Mouse (Mus musculus): ENCODE data around the gene Ppp3ca.

Ppp3ca gene

DNA sequence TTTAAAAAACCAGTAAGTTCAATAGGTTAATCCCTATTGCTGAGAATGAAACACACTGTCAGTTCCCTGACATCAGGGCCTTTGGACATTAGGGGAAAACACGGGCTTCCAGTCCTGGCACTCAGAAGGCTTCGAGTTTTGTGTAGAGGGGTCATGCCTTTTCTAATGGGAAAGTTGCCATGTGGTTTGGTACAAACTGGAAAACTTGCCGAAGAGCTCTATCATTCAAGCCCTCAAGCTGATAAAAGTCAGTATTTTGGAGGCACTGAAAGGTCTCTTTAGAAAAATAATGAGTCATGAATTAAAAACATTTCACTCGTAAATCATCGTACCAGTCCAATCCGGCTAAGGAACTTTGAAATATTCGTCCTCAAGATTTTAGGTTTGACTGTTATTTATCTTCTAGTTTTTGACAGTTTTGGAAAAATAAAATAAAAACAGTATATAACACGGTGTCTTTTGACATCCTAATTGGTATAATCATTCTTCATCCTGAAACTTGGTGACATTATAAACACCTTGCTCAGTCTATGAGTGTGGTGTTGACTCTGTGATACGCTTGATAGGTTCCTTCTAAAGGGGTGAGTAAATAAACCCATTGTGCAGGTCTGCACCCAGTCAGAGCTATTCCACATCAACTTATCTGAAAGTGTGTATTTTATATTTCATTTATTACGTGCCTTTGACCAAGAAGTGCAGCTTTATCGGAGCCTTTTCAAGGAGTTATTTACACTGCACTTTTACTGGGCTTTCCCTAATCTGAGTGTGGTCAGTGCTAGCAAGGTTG, 192.3 kb downstream of the Ppp3ca start:
- no peak for DNase-seq (ENCODE audit: low spot score)

DNA sequence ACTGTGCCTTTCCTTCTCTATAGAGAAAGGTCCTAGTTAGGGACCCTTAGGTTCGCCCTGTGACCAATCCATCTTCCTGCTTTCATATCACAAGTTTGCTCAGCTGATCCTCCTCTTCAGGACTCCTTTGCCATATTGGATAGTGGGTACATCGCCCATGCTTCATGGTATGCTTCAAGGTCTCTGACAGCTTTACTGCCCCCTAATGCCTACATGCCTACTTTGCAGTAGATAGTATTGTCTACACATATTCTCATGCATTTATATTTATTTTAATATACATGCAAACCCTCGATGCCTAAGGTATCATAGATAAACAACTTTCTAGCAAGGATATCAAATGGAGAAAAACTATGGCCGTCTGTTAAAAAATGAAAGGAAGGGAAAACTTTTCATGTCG, 193.2 kb downstream of the Ppp3ca start:
- no peak for DNase-seq (ENCODE audit: low spot score)

DNA sequence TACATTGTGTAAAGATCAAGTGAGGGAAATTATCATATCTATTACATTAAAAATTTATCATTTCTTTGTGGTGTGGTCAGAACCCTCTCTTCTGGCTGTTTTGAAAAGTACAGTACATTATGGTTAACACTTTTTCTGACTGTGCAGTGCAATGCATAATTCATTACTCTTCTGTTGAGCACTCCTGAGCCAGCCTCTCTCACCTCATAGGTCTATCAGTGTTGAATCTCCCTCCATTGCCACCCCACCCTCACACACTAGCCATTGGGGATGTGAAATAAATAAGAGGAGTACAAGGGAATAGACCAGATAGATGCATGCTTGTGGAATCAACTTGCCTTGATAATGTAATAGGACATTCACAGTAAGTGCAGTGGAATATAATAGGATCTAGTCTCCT, 194.4 kb downstream of the Ppp3ca start:
- DNase-seq (ENCODE audit: low spot score) = no peak

DNA sequence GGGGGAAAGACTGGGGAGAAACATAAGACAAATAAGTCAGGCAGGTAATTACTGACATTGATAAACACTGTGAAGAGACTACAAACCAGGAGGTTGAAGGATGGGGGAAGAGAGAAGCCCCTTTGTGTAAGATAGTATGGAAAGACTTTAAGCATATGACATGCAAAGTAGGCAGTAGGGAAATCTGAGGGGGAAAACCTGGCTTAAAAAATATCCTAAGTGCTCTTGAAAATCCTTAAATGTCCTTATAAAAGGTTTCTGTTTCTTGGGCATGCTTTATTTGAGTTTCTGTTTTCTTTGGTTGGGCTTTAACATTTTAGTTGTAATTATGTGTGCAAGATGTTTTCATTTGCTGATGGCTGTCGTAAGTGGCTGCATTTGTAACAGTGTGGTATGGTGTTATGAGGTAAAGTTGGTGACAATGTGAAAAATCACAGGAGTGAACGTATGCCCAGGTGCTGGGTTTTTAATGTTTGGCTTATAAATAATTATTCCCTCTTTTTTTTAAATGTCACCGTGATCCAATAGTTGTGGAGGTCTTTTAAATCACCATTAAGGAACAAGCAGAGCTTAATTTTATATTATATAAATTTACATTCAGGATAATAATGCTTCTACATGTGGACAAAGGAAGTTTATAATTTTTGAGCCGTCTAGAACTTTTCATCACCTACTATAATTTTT, 195.4 kb downstream of the Ppp3ca start:
- no peak for DNase-seq (ENCODE audit: low spot score)

DNA sequence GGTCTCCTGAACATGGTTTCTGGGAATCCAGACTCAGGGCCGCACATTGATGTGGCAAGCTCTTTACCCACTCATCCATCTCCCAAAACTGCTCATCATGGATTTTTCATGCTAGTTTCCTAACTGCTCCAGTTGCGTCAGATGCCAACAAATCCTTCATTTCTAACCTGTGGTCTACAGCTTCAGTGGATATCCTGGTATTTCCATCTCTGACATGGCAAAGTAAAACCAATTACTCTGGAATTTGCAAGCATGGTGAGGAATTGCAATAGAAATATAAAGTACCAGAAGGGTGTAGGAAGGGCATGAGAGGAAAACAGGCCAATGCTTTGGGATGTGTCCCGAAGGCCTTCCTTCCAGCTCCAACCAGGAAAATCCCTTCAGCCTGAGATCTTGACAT, 196.2 kb downstream of the Ppp3ca start:
- DNase-seq (ENCODE audit: low spot score) = no peak

DNA sequence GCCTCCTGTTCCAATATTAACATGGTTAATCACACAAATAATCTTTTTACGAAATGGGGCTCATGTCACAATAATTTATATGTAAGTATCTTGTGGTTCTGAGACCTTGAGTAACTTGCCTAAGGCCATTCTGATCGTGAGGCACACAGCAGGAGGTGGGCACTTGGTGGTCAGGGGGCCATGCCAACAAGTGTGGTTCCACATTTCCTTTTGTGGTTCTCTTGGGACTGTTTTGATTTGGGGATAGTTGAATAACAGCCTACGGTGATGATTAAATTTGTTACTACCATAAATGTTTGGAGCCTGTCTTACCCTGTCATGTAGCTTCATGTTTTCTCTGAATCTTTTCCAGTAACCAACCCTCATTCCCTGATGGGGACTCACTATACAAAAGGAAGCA, 196.6 kb downstream of the Ppp3ca start:
- no peak for DNase-seq (ENCODE audit: low spot score)

DNA sequence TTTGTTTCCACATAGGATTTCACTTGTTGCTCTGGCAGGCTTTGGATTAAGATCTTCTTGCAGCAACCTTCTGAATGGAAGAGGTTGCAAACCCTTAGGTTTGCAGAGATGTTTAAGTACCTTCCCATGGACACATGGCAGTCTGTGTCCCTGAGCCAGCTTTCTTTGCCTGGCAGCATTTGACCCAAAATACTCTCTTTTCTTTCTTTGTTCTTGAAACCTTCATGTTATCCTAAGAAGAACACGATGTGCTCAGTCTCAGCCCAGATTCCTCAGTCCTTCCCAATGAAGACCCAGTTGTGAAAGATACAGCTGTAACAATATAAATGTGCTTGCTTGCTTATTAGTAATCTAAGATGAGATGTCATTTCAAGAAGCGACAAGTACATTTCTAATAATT, 197.4 kb downstream of the Ppp3ca start:
- DNase-seq (ENCODE audit: low spot score) = no peak

DNA sequence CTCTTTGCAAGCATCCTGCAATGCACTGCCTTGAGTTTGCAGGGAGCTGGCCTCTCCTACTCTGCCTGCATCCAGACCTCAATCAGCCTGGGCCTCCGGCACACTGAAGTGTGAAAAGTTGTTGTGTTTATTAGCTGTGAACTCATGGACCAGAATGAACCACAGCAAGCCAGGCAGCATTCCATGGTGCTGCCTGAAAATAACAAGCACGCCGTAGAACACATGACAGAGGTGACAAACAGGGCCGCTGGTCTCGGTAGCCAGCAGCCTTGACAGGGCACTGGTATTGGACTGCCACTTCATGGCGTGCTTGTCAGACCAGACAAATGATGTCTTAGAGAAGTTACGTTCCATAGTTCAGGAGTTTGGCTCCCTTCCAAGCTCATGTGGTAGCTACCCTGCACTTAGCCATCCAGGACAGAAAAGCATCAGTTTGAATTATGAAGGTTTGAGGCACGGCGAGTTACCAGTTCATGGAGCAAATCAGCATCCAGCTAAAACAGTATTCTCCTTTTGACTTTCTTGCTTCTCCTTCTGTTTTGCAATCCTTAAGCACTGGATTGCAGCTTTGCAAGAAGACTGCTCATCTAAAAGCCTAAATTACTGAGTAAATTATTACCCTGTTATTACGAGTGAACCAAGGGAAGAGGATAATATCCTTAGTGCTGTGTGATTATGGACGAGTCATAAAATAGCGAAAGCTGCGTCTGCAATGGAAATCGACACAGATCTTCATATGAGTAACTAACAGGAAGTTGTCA, 202.0 kb downstream of the Ppp3ca start:
- no peak for DNase-seq (ENCODE audit: low spot score)

DNA sequence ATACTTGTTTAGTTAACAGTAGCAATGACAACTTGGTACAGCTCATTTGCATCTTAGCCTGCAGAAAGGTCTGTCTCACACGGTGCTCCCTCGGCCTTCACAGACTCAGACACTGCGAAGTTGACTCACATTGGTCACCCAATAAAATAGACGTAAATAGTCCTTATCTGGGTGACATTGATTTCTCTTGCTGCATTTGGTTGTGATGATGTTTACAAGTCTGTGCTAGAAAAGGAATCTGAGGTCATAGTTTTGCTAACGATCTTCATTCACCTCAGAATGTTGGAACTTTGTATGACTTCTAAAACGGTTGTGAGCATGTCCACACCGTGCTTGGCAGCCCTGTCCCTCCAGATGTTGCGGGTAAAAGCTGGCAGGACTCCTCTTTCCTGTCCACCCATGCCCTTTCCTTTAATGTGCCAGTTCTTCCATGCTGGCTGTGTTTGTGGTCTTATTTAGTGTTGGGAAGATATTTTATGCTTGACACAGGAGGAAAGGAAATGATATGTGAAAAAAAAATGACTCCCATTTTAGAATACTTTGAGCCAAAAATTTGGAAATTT, 202.7 kb downstream of the Ppp3ca start:
- no peak for DNase-seq (ENCODE audit: low spot score)

DNA sequence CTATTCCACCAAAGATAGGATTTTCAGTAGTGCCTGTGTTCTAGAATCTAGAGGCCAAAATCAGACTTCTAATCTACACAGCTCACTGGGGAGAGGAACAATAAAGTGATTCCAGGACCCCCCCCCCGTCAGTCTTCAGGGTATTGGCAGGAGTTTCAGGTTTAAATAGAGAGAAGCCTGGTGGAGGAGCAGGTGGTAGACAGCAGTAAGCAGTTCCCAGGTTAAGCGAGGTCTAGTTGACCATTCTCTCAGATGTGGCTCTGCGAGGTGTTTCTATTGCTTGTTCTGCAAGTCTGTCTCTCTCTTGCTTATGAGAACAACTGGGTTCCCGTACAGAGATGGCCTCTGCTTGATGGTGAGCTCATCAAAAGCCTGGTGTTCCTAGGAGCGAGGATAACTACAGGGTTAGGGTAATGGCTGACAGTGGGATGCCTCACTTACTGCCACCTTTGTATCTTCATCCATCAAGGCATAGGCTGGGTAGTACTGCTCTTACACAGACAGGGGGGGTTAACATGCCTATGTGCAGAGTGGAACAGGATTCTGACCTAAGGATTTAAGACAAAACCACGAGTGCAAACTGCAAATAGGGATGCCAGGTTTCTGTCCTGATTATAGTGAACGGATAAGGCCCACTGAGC, 204.0 kb downstream of the Ppp3ca start:
- no peak for DNase-seq (ENCODE audit: low spot score)

DNA sequence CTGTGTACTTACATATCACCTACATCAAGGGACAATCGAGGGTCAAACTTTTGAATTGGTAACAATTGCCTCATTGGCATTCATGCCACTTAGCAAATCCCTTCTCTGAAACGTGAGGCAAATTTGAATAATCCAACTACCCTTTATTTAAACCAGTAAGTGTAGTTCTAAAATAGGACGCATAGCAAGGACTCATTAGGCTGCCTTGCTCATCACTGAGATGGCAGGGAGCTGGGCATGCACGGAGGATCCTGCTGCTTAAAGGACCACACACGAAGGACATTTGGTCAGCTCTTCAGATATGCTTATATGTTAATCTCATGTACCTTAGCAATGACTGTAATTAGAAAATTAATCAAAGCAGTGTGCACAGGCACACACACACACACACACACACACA, 204.6 kb downstream of the Ppp3ca start:
- no peak for DNase-seq (ENCODE audit: low spot score)

DNA sequence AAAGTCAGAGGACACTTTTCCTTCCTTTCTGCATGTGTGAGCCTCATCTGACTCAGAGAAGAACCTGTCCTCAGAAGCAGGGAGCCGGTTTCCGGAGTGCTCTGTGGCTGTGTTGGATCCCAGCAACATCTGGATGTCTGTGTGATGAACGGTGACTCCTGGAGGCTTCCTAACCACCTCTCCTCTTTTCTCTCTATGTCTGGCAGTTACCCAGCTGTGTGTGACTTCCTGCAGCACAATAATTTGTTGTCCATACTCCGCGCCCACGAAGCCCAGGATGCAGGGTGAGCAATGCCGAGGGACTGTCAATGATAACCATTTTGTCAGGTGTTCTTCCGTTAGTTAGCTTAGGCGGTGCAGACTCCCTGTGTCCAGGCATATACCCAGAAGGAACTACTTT, 217.8 kb downstream of the Ppp3ca start:
- DNase-seq (ENCODE audit: low spot score) = no peak

DNA sequence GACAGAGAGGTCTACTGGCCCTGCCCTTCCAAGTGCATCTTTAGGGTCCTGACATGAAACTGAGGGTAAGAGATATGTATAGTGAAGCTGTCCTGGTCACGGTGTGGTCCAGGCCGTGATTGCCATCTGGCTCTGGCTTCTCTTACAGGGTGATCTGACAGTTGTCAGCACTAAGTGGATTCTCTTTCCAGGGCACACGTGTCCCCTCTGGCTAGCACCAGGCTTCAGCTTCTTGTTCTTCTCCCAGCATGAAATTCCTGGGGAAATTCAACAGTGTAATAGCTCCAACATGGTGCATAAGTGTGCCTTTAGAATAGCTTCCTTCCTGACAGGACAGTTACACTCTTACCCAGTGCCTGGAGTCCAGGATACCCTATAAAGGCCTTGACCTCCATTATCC, 222.2 kb downstream of the Ppp3ca start:
- no peak for DNase-seq (ENCODE audit: low spot score)

DNA sequence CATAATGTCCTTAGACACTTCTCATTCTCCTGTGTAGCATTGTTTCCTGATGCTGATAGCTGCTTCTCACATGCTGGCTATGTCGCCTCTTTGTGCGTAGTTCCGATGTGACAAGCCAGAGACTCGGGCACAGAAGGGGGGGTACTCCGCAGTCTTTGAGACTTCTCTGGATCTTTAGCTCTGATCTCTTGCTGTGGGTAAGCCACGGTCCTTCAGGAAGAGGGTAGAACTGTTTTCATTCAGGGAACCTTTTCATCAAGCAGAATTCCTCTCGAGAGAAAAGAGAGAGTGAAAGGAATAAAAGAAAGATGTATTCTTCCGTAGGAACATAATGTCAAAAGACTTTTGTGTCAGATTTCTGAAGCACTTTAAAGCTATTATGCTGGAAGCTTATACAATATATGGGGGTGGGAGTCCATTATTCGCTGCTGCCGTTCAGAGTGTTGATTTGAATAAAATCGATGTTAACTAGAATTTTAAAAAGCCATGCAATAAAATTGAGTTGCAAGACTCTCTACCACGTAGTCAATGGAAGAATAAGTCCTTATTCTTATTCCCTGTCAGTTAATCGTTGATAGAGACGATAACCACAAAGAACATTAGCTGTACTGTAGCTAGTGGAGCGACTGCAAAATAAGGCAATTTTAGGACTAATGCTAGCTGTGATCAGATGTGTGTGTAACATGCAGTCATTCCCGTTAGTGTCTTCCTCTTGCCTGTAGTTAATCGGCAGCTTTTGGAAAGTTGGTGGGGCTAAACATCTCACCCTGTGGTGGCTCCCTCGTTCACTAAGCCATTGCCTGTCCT, 223.9 kb downstream of the Ppp3ca start:
- no peak for DNase-seq (ENCODE audit: low spot score)

DNA sequence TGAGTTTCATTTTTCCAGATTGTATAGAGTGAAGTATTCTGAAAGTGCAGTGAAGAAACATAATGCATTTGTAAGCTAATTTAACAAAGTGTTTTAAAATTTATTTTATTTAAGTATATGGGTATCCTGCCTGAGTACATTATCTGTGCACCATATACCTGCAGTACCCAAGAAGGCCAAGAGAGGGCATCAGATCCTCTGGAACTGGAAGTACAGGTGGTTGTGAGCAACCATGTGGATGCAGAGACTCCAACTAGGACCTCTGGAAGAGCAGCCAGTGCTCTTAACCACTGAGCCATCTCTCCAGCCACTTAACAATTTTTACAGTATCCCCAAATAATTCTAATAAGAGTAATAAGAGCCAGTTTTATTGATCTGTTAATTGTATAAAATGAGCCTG, 225.6 kb downstream of the Ppp3ca start:
- DNase-seq (ENCODE audit: low spot score) = no peak

DNA sequence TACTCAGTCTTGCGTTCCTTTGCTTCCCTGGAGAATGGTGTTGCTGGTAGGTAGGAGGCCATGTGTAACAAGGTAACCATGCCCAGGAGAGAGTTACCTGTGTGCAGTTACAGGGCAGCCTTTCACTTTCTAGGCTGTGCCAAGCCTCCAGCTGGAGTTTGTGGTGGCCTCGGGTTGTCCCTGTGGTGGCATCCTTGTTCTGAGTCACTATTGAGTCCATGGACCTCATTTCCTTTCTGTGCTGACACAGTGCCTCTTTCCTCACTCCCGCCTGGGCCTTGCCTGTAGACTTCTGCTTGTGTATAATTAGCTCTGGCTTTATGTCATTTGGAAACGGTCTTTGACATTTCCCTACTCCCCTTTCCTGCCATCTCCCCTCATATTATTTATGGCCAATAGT, 226.4 kb downstream of the Ppp3ca start:
- DNase-seq (ENCODE audit: low spot score) = no peak

DNA sequence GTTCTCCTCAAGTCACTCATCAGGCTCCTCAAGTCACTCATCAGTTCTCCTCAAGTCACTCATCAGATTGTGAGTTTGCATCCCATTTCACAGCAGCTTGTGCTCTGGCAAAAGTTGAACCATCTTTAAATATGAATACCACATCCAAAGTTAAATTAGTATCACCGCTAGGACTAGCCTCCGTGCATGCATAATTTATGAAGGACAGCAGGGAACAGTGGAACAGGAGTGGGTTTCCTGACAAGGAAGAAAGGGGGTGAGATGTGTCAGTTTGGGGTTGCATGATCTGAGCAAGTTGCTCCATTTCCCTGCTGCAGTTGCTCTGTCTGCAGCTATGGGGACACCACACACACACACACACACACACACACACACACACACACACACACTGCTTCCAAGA, 229.8 kb downstream of the Ppp3ca start:
- DNase-seq (ENCODE audit: low spot score) = no peak

DNA sequence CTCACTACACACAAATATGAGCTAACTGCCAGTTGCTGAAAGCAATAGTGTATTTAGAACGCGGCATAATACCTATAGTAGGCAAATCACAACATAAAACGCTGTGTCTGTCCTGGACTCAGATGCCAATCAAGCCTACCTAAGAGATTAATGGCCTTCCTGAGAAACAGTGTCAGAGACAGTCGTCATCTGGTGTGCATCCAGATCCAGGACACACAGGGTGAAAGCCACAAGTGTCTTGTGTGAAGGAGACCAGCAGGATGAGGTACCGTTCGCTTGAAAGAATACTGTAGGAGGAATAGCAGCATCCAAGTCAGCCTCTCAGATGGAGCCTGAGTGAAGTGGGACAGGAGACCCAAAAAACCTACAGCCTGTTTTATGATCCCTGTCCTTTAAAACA, 231.1 kb downstream of the Ppp3ca start:
- DNase-seq (ENCODE audit: low spot score) = no peak

DNA sequence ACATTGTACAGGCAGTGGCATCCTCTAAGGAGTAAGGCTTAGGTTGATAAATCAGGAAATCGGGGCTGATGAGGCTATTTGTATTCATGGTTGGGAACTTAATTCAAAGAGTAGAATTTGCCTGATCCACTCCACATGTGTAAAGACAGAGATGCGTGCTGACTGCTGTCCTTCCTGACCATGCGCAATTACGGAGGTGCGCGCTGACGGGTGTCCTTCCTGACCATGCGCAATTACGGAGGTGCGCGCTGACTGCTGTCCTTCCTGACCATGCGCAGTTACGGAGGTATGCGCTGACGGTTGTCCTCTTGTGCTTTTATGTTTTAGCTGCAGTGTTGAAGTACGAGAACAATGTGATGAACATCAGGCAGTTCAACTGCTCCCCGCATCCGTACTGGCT, 232.9 kb downstream of the Ppp3ca start:
- DNase-seq (ENCODE audit: low spot score) = no peak

DNA sequence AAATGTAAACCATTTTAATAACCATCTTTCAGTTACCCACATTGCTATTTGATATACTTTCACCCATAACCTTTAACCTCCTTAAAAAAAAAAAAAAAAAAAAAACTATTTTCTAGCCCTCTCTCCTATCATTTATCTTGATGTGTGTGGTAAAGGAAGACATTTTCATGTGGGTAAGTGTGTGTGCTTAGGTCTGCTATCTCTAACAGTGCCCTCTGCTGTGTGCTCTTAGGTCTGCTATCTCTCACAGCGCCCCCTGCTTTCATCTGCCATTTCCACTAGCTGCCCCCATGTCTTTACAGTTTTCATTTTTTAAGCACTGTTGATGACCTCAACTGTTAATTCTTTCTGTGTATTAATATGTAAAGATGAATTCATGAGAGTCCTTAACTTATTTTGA, 235.7 kb downstream of the Ppp3ca start:
- no peak for DNase-seq (ENCODE audit: low spot score)

DNA sequence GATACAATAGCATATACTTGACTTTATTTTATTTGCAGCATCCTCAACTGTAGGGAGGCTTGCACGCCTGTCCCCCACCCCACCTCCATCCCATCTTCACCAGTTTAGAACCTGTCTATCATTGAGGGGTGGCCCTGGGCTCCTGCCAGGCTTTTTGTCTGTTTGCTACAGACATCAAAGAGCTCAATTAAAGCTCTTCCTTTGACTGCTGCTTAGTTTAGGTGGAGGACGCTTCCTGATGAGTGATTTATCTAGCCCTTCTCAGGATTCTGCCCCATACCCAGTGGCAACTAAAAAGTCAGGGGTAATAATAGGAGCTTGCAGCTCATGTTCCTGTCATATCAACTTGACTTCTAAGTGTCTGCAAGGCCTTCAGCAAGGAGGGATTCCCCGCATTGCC, 239.6 kb downstream of the Ppp3ca start:
- no peak for DNase-seq (ENCODE audit: low spot score)

DNA sequence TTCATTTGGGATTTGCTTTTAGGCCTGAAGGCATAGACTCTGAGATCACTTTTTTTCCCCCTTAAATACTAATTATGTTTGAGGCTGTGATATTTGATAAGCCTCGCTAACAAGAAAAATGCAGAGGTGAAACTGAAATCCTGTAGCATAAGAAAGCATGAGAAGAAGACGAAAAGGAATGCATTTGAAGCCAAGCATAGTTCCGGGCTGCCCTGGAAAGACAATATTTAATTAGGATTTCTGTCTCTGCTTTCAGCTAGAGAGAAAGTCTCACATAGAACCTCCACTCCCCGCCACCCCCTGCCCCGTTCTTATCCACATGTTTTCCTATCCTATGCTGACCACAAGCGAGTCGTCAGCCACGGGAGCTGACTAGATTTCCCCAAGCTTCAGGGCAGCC, 241.4 kb downstream of the Ppp3ca start:
- no peak for DNase-seq (ENCODE audit: low spot score)

Data from ovary, postnatal 14 days (tissue).